Mouse (Mus musculus) kidney, adult 11 months (tissue): ENCODE measurements around the gene Olfr543.
"Not testable (repeated sequence)": the region's sequence is repeated elsewhere in the genome, so short reads cannot be mapped to it uniquely, and the experiment has no call there.

Experiments used
- DNase-seq: peaks from one replicate; pipeline ENCODE4 v3.0.0; 2022

Gene Olfr543

DNA sequence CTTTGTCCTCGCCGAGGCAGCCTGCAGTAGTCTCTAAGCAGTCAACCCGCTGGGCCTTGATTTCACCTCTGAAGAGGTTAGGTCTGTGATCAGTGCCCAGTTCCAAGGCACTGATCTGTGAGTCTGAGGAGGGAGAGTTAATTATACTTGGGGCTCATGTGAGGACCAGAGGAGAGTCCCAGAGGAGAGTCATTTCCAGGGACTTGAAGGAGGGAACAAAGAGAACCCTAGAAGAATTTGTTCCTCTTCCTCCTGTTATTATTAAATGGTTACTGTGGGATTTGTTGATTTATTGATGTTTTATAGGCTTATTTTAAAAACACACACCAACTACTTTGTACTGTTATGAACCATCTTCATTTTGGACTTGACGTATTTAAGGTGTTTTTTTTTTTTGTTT is at the start of gene Olfr543:
Olfr543 (minus strand) TSS at position 101 of the 400 bp plus-strand sequence.
- no peak for DNase-seq

DNA sequence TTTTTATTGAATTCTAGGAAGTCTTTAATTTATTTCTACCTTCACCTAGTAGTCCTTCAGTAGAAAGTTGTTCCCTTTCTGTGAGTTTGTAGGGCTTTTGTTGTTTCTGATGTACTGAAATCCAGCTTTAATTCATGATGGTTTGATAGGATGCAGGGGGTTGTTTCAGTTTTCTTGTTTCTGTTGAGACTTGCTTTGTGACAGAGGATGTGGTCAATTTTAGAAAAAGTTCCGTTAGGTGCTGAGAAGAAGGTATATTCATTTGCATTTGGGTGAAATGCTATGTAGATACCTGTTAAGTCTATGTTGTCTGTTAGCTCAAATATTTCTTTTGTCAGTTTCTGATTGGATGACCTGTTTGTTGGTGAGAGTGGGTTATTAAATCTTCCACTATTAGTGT is 47.6 kb upstream of the Olfr543 start:
- DNase-seq, result no peak

DNA sequence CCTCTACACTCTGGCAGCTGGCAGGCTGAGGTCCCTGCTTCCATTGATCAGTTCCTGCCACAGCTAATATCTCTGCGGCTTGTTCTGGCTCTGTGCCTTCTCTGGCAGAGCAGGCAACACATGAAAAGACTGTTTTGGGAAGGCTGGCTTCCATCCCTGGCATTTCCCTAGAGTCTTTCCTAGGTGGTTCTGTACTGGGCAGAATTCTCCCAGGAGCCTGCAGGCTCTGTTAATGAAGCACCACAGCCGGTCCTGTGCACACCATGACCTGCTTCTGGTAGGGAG is 35.5 kb upstream of the Olfr543 start:
- no peak for DNase-seq

DNA sequence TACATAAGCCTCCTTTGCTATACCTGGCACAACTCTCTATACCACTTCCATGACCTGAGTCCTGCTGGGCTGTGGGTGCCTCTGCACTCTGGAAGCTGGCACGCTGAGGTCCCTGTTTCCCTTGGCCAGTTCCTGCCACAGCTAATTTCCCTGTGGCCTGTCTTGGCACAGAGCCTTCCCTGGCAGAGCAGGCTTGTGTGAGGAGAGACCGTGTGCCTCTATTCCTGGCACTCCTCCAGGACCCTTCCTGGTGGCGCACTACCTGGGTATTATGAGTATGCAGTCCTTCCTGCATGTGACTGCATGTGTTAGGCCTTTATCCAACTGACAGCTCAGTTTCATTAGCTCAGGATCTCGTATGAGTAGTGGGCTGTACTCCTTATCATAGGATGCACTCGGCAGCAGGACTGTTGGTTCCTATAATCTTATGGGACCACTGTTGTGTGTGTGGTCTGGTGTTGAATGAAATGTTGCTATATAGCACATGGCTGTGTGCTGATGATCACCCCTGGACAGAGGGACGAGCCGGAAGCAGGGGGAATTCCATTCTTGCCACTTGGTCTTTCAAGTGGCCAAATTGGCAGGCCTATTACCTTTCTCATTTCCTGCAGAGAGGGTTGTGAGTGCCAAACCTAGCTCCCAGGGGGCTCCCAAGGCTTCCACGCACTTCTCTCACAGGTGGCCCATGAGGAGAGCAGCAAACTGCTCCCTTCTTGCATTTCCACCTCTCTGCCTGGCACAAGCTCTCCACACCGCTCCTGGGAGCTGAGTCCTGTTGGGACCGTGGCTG is 35.0 kb upstream of the Olfr543 start:
- no peak for DNase-seq

DNA sequence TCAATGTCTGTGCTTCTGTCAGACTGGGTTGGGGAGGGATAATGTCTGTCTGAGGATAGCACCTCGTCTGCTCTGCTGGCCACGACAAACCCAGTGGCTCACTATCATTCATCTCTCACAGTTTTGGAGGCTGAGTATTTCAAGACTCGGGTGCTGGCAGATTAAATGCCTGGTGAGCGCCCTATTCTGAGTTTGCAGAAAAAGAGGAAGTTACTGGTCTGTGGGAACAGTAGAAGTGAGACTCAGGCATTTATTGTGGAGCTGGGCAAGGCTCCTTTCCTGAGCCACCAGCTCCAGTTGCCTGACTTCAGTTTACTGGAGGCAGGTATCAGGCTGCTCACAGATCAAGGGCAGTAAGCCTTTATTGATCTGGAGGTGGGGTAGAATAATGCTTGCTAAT is 32.7 kb upstream of the Olfr543 start:
- no peak for DNase-seq

DNA sequence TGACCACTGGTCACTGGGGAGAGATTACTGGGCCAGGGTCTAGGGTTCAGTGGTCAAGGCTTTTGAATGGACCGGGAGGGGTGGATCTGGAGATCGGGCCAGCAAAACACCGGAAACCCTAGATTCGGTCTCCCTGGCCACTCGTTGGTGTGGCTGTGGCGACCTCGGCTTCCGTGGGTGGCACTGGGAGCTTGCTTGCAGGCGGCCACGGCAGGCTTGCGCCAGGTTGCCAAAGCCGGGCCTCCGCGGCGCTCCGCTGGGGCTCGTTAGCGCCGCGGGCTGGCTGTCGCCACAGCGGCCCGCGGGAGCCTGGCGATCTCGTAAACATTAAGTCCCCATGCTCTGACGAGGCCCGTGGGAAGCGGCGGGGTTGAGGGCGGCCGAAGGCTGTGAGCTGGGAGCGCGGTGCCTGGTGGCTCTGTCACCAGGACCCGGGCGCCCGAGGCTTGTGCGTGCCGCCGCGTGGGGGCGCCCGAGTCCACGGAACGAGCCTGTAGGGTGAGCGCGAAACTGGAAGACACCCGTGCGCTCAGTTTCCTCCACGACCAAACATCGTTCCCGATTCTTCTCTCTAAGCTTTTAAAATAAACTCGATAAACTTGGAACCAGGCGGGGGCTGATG is 31.4 kb upstream of the Olfr543 start:
- DNase-seq, result peak; percentile 64

DNA sequence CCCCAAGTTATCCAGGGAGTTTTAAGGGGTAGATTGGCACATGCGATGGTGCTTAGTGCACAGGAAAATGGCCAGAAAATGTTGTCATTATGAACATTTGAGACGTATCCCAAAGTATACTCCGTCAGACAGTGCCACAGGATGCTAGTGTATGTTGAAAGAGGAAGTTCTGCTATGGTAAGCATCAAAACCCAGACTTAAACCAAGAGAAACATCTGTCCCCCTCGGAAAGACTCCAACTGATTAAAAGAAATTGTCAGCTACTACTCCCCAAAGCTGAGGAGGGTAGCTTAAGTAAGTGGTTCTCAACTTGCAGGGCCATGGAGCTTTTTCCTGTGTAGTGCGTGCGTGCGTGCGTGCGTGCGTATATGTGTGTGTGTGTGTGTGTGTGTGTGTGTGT is 30.4 kb upstream of the Olfr543 start:
- no peak for DNase-seq

DNA sequence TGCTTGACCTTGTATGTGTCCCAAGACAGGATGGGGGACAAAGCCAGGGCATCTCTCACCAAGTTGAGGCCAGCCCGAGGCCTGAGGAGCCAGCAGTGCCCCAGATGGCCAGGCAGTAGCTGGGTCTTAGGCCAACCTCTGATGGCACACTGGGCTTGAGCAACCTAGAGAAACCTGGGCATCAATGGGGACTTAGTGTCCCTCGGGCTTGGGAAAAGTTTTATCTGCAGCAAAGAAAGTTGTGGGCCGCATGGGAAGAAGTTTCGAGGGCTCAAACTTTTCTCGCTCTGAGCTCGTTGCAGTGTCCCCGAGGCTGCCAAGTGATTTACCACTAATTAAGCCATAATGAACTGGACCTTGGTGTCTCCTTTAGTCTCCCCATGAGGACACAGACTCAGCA is 28.2 kb upstream of the Olfr543 start:
- no peak for DNase-seq

DNA sequence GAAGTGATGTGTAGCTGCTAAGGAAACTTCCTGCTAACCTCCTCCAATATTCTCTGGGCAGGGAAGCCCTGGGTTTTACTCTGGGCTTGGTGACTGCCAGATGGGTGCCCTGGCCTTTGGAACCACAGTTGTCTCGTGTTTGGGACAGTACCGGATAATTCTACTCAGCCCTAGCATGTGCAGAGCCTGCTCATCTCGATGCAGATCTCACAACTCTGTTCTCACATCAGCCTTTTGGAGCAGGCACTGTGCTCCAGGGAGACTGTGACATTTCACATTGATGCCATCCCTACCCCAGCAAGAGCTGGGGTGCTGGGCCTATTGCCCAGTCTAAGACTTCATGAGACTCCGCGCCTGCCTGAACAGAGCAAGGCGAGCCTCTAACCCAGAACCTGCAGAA is 27.2 kb upstream of the Olfr543 start:
- no peak for DNase-seq

DNA sequence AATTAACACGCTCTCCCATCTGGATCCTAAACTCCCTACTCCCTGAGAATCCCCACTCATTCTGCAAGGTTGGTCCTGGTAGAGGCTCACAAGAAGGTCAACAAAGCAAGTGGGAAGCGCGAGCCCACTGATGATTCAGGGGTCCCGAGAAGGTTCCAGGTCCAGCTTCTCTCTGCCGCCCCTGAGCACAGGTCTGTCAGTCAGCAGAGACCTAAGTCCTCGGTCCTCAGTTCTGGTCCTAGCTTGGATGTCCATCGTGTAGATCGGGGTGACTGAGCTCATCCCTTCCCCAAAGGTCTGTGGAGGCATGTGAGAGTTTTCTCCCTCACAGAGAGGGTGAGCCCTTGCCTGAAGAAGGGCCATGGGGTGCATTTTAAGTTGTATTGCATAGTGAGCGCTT is 26.6 kb upstream of the Olfr543 start:
- DNase-seq, result no peak

DNA sequence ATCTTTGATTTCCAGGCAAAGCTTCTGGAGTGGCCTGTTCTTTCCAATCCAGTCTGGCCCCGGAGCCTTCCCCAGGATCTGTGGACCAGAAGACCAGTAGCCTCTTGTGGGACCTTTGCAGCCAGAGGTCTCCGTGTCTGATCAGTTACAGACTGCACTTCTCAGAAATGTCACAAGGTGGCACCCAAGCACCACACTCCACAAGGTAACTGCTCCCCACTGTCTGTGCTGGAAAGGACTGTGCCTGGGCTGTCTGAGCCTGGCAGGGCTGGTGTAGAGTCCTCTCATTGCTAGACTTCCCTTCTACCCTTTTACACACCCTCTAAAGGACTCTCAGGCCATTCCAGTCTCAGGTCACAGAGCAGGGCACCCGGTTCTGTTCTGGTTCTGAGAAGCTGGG is 25.4 kb upstream of the Olfr543 start:
- peak; percentile 51 for DNase-seq

DNA sequence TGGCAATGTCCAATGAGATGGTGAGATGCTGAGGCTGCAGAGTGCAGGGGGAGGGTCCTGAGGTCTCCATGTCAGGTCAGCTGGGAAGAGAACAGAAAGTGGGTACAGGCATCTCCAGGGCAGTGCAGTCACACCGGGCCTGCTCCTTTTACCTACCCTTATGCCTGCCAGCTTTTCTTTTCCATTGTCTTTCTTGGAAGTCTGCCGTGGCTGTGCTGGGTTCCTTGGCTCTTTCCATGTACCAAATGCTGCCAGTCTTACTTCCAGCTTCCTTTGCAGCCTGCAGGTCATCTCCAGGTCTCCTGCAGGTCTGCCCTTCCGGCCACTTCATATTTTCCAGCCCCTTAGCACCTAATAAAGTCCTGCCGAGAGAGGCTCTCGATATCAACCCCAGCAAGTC is 20.5 kb upstream of the Olfr543 start:
- no peak for DNase-seq

DNA sequence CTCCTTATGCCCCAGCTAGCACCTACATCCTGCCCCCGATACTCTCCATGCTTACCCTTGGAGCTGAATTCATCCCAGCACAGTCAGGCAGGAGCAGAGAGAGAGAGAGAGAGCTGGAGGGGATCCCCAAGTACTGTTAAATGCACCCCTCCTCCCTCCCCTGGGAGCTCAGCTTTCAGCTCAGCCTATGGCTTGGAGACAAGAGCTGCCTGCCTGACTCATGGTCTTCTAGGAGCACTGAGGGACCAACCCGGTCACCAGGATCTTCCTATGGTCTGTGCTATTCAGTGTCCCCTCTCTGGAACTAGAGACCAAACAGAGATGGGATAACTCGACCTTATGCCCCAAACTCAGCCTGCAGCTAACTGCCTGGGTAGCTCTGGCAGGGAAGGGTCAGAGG is 18.0 kb upstream of the Olfr543 start, which contains the start of gene Olfr545:
Olfr545 (minus strand) TSS at position 101 of the 400 bp plus-strand sequence.
- no peak for DNase-seq

DNA sequence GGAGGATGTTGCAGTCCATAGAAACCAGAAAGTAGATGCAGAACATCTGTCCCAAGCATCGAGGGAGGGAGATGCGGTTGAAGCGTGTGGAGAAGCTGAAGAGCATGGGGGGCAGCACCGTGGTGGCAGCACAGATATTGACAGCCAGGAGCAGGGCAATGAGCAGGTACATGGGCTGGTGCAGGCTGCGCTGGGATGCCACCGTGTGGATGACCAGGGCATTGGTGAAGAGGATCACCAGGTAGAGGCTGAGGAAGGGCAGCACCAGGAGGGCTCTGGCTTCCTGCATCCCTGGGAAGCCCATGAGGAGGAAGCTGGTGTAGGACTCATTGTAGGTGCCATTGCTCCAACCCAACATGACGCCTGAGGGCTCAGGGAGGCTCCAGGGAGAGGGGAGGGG is 12.9 kb upstream of the Olfr543 start:
- DNase-seq, result not testable (repeated sequence)

DNA sequence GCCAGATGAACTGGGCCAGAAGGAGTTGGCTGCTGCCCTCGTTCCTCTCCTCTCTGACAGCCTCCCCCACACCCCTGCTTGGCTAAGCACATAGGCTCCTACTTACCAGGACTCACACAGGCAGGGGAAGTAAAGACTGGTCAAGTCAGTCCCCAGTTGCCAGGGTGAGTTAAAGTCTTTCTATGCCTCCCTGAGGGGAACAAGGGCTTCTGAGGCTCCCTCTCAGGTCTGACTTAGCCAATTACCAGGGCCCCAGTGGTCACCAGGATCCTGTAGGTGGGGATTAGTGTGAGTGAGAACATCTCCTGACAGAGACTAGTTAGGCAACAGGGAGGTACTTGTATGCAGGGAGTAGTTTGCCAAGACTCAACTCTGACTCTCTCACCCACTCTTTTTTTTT is 6.7 kb upstream of the Olfr543 start, which contains the start of gene Olfr544:
Olfr544 (minus strand) TSS at position 153 of the 400 bp plus-strand sequence.
- DNase-seq, result no peak

DNA sequence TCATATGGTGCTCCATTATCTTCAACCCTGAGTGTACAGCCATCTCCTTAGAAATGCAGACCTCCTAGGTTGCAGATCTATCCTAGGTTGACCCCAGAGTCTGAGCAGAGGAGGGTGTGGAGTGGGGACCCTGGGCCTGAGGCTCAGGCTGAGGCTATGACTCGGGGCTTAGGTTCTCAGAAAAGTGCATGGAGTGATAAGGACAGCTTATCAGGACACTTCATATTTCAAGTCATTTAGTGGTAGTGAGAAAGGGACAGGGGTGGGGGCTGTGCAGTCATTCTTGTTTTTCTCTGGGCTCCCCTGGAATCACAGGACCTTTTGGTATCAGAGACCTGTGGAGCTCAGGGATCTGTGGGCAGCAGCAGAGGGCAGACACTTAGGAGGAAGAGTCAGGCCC is 4.6 kb upstream of the Olfr543 start:
- DNase-seq, result no peak

DNA sequence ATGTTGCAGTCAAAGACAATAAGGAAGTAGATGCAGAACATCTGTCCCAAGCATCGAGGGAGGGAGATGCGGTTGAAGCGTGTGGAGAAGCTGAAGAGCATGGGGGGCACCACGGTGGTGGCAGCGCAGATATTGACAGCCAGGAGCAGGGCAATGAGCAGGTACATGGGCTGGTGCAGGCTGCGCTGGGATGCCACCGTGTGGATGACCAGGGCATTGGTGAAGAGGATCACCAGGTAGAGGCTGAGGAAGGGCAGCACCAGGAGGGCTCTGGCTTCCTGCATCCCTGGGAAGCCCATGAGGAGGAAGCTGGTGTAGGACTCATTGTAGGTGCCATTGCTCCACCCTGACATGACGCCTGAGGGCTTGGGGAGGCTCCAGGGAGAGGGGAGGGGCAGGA is 3.3 kb upstream of the Olfr543 start:
- not testable (repeated sequence) for DNase-seq

DNA sequence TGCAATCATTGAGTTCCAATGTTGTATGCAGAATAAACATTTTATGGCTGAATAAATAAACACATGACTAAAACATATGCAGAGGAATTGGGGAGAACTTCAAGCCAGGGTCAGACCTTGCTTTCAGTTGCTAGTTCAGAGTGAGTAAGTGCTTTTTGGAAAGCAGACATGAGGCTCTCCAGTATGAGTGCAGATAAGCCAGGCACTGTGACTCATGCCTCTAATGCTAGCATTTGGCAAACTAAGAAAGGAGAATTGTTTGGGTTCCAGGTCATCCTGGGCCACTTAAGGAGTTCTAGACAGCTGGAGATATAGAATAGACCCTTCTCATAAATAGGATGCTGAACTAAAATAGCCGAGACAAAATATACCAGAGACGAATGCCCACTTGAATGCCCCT is 2.2 kb upstream of the Olfr543 start:
- DNase-seq, result no peak

DNA sequence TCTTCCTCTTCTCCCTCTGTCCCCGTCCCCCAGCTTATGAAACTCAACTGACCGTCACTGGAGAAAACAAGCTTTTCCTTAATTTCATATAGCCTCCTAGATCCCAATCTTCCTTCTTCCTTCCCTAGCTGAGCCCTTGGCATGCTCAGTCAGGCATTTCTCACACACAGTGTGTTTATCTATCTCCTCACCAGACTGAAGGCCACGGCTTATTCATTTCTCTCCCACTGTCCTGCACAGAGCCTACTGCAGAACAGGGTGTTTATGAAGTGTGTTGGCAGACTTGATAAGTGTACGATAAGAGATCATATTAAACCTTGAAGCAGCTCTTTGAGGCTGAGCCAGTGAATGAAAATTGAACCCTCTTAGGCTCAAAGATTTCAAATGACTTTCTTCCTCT is 658 bp downstream of the Olfr543 start:
- DNase-seq, result no peak

DNA sequence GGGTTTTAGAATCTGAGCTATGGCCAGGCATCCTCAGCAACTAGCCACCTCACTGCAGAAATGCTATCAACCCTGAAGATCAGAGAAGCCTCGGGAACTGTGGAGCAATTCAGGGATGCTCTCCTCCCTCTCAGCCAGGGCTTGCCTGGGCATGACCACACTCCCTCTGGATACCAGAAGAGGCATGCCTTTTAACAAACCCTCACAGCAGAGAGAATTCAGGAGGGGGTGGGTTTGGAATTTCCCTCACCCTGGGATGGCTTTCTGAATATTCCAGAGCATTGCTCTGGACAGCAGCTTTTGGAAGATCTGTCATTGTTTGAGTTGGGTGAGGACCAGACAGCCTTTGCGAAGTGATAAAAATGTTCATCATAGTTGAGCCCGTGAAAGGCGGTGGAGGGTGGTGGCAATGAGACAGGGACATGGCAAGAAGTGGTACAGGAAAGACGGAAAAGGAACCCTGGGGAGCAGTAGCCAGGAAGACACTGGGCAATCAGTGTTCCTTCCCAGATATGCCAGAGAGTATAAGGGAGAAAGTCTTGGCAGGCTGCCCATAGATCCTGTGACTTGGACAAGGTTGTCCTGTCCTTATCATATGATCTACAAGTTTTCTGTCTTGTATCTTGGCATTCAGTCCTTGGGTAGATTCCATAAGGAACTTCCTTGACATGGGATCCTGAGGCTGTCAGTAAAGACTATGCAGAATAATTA is 2.0 kb downstream of the Olfr543 start:
- DNase-seq, result peak; percentile 37

DNA sequence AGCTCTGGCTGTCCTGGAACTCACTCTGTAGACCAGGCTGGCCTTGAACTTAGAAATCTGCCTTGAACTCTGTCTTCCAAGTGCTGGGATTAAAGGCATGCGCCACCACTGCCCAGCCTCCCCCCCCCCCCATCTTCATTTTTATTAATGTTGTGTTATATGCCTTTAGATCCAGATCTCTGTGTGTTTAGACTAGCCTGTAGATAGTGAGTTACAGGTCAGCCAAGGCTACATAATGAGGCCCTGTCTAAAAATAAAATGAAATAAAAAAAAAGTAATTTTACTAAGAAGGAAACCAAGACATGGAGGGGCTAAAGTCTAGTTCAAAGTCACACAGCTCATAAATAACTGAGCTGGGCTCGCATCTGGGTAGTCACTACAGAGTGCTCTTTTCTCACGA is 2.6 kb downstream of the Olfr543 start:
- DNase-seq, result no peak

DNA sequence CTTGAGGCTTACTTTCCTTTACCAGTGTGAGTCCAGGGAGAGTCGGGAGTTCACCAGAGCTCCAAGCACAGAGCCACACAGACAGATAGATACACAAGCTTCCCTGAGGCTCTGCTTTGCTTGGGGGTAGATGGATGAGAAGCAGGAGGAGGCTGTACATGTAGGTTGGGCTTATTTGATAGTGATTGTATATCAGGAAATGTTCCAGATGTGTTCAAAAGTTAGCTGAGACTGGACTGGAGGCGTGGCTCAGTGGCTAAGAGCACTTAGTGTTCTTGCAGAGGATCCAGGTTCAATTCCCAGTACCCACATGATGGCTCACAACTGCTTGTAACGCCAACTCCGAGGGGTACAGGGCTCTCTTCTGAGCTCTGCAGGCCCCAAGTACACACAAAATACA is 3.1 kb downstream of the Olfr543 start:
- no peak for DNase-seq

DNA sequence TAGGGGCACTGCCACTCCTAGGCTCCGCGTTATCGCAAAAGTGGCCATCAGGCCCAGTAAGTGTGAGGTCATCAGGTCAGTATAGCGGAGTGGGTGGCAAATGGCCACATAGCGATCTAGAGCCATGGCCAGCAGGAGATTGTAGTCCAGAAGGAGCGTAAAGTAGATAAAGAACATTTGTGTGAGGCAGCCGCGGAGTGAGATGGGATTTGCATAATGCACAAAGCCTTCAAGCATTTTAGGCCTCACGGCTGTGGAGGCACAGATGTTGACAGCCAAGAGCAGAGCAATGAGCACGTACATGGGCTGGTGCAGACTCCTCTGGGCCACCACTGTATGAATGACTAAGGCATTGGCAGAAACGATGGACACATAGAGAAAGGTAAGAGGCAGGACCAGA is 4.1 kb downstream of the Olfr543 start:
- DNase-seq, result no peak

DNA sequence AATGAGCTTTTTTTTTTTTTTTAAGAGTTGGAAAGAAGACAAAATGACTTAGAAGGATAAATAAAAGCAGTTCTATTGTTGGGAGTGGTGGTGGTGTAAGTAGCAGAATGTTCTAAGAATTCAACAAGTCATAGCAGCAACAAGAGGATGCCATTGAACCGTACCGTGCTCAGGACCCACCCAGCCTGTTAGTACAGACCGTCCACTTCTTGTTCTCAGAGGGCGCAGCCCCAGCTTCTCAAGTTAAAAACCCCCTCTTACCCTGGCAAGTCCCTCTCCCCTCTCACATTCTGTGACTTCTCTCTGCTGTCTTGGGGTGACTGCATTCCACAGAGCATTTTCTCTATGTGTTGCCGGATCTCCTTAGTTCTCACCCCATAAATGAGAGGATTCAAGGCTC is 4.9 kb downstream of the Olfr543 start:
- no peak for DNase-seq
